Mouse (Mus musculus) spleen, adult 2 months (tissue): ENCODE measurements around the gene Rras2.

Experiments
- CTCF ChIP-seq: fragments of 200-500 bp; IDR thresholded peaks from 2 replicates; pipeline ENCODE4 v1.5.1; 2011; ENCODE audit warnings: mild to moderate bottlenecking, inconsistent platforms; ENCODE audit not compliant: insufficient read depth, insufficient read length, insufficient replicate concordance; ENCODE audit errors: extremely low read depth
- POLR2A ChIP-seq: fragments of 200-500 bp; IDR thresholded peaks from 2 replicates; pipeline ENCODE4 v1.6.1; 2011; ENCODE audit warnings: low read depth, low read length, inconsistent platforms

GRCm38 (mm10) chr7:114018861-114019260 lies 98.7 kb downstream of the Rras2 start:
- TF ChIP-seq CTCF (no peak), POLR2A (no peak)
